Mouse (Mus musculus): ENCODE data around the gene Gjc2.
A peak's percentile ranks its signal among the peaks of the same experiment; 100 is the strongest.
"Not testable (repeated sequence)": the region's sequence is repeated elsewhere in the genome, so short reads cannot be mapped to it uniquely, and the experiment has no call there.

Gene Gjc2

DNA sequence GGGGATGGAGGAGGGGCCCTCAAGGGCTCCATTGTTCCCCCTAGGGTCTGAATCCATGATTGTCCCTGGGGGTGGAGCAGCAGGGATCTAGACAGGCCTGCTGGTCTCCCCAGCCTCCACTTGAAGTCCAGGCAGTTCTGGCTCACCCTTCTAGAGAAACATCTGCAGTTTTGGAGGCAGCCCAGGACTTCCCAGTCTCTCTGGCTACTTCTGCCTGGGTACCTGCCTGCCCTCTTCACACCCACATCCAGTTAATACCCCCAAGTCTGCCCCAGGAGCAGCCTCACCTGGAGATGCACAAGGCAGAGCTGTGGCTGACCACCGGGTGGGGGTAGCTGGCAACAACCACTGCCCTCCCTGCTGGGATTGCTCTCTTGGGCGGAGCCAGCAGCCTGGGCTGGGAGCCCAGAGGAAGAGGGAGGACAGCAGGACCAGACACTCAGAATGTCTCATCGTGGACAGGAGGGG is at the start of gene Gjc2:
Gjc2 (minus strand) TSS at position 350 of the 468 bp plus-strand sequence.
- no peak for DNase-seq (ENCODE audit: low read depth)

DNA sequence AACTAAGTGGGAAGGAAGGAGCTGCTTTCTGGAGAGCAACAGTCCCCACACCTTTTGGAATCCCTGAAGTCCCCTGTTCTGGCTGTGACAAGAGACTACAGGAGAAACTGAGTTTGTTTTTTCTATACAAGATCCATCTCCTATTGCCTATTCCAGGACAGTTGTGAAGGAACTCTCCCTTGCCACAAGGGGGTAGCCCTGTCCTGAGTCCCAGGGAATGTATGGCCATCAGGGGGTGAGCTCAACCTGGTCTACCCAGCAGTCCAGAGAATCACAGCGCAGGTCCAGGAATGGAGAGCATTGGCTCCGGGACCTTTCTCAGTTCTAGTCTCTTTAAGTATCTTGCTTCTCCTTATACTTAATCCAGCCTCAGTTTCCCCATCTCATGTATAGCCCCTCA is 49.8 kb upstream of the Gjc2 start:
- no peak for DNase-seq (ENCODE audit: low read depth)

DNA sequence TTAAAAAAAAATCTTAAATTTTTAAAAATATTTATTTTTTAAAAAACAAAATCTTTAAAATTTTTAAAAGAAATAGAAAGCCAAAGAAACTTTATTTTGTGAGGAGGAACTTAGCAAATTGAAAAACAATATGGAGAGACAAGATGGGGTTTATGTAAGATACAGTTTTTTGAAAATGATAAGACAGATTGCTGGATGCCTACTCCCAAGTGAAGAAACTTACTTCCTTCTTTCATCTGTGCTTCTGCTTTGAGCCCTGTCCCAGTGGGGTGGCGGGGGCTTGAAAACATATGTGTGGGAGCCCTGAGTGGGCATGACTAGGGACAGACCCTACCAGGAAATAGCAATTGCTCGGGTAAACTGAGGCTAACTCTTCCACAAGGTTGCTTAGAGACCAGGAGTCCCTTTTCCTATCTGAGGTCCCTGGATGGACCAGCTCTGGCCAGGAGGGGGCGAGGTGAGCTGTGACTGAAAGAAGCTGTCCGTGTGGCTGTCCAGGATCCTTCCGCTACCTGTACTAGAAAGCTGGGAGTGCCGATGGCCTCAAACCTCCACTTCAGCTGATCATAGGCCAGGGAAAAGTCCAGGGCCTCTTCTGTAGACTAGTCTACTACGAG is 47.2 kb upstream of the Gjc2 start:
- DNase-seq (ENCODE audit: low read depth): no peak

DNA sequence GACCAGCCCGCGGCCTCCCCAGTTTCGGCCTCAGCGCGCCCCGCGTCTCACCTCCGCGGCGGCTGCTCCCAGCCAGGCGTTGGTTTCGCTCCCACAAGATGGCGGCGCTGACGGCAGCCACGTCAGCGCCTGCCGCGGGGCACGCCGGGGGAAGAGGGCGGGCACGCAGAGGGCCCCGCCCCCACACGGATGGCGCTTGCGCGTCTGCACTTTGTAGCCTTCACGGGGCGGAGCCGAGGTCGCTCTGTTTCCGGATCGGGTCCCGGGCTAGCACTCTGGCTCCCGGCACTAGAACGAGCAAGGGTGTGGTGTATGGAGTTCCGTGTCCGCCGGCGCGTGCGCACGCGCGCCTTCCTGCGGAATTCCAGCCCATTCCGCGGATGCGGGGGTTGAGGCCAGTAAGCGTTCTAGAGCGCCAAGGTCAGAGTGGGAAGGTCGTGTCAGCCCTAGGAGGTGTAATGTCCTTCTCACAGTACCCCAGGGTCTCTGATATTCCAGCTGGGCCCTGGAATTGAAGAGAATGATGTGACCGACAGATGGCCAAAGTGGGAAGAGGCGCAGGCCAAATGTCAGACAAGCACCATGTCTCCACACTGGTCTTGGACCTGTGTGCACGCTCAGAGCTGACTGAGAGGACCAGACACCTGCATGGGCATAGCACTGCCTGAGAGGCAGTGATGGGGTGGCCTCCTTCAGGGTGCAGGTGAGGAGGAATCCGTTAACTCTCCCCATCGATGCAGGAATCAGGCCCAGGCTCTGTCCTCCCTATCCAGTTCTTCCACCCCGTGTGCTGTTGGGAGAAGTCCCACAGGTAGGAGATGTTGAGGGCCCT is 45.3 kb upstream of the Gjc2 start, which contains the start of gene Arf1:
Arf1 (minus strand) TSS at position 149 of the 832 bp plus-strand sequence.
- DNase-seq (ENCODE audit: low read depth): peak; percentile 91

DNA sequence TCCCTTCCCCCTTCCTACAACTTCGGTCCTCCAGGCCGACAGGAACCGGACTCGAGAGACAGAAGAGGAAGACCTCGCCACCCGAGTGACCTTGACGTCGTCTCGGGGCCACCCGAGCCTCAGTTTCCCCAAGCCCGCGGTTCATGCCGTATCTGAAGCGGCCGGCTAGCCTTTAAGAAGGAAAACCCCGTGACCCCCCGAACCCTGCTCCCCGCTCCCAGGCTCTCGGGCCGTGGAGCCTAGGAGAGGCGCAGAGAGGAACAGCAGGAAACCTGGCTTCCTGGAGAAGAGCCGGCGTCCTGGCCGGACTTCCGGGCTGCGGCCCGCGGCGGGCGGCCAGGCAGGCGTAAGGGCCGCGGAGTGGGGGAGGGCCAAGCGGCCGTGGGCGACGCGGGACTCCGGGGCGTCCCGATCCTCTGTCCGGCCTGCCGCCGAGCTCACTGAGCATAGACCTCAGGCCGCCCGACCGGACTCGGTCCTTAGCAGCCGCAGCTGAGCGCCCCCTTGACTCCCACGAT is 44.6 kb upstream of the Gjc2 start:
- no peak for DNase-seq (ENCODE audit: low read depth)

DNA sequence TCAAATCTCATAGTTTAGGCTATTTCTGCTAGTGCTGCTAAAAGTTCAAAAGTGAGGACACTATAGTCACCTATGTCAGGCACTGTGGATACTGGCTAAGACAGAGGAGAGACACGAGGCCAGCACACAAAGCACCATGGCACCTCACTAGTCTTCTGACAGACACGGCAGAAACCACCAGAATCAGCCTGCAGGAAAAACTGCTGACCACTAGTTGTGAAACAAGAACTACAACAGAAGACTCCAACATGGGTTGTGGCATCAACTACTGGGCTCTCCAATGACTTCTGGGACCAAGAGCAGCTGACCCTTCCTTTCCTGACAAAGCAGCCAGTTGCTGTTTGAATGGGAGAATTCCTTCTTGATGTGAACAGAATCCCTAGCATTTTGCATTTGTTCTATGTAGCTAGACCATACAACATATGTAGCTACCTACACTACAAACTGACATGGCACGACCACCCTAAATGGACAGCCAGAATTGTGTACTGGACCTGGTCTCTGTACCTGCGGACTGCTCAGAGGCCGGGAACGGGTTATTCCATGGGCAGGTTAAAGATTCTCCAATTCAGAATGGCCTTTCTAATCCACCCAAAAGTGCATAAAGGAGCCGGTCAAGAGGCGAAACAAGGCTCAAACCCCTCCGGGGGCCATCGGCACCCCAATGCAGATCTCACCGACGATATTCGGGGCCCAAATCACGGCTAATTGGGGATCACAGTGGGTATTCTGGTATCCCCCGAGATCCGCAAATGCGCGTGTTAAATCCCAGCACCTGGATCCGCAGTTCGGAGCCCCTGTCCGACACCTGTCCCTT is 44.0 kb upstream of the Gjc2 start:
- no peak for DNase-seq (ENCODE audit: low read depth)

DNA sequence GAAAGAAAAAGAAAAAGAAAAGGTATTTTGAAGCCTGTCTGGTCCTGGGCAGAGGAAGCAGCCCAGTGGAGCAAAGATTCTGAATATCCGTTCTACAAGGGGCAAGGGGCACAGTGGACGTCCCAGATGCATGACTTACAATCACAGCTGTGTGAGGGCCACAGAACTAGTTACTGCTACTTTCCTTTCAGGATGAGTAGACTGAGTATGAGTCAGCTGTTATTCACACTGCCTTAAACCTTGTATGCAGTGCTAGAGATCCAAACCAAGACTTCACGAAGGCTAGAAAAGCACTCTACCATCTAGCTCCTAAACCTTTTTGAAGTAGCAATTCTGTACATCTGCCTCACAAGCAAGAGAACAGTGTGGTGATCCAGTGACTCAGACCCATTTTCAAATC is 43.2 kb upstream of the Gjc2 start:
- no peak for DNase-seq (ENCODE audit: low read depth)

DNA sequence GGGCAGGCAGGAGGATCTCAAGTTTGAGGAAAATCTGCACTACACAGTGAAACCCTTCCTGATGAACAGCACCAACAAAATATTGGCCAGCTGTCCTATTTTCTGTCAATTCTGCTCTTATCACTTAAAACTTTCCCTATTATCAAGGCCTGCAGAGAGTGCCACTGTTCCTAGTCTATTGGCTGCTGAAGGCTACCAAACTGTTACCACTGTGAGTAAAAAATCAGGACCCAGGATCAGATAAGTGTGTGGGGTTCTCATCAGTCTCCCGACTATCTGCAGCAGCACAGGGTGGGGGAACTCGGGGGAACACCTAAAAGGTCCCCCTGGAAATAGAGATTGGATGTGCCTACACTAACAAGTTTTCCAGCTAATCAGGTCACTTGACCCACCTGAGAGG is 42.2 kb upstream of the Gjc2 start:
- no peak for DNase-seq (ENCODE audit: low read depth)

DNA sequence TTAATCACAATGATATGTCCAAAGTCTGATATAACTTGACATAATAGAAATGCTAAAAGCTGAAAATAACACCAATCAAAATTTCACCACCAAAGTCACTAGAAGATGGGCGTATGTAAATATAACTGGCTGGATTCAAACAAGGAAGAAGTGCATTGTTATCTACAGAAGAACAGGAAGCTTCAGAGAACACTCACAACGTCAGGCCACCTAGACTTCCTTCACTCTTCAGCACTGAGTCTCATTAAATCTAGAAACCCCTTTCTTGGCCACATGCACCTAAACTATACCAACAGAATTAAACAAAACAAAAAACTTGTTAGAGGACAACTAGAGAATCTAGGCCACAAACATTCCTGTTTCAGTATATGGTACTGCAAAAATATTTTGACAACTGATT is 41.5 kb upstream of the Gjc2 start:
- DNase-seq (ENCODE audit: low read depth): no peak

DNA sequence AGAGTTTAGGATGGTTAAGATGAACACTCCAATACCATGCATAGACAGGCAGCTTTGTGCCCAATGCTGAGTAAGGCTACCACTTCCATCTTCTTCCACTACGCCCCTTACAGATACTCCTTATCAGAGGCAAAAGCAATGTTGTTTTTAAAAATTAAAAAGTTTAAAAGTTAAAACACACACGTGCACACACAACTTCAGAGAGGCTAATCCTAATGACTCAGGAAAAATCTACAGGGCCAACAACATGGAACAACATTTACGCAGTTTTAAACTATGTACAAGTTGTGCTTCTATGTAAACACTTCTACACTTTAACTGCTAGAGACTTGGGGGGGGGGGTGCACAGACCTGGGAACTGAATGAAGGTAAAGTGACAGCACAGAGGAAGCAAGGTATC is 41.0 kb upstream of the Gjc2 start:
- no peak for DNase-seq (ENCODE audit: low read depth)

DNA sequence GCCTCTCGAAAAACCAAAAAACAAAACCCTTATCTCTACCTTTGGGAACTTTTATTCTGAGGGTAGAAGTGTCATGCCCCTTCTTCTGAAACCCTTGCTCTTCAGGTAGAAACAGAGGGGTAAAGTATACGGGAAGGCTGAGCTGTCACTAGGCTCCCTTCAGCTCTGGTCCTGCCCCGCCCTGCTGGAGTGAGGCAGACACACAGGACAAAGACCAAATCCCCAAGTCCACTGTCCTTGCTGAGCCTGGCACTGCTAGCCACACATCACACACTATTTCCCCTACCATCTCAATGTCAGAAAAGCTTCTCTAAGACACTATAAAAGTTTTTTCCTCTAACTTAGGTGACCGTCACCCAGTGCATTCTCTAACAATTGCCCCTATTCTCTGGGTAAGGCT is 39.3 kb upstream of the Gjc2 start:
- DNase-seq (ENCODE audit: low read depth): no peak

DNA sequence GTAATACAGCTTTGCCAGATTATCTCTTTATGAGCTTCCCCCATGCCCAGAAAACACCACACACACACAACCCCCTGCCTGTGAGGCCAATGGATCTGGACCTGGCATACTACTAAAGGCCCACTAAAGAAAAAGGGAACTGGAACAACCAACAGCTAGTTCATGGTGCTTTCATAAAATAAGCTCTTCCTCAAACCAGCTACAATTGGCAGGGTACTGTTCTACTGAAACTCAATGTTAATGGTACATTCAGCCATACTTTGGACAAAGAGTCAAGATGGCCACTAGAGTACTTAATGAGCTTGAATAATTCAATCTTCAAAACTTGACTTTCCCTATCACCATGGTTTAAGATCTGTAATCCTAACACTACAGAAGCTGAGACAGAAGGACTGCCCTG is 38.6 kb upstream of the Gjc2 start:
- no peak for DNase-seq (ENCODE audit: low read depth)

DNA sequence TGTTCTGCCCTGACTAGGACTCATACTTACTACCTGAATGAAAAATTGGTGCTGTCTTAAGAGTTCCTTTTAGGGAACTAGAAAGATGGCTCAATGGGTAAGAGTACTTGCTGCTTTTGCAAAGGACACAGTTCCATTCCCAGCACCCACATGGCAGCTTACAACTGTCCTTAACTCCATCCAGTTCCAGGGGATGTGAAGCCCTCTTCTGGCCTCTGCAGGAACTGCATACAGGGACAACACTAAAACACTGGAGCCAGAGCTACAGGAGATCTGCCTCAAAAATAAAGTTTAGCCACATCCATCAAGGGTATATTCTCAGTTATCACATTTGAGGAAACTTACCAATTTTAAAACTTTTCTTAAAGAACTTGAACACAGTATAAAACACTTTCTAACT is 36.1 kb upstream of the Gjc2 start:
- DNase-seq (ENCODE audit: low read depth): no peak

DNA sequence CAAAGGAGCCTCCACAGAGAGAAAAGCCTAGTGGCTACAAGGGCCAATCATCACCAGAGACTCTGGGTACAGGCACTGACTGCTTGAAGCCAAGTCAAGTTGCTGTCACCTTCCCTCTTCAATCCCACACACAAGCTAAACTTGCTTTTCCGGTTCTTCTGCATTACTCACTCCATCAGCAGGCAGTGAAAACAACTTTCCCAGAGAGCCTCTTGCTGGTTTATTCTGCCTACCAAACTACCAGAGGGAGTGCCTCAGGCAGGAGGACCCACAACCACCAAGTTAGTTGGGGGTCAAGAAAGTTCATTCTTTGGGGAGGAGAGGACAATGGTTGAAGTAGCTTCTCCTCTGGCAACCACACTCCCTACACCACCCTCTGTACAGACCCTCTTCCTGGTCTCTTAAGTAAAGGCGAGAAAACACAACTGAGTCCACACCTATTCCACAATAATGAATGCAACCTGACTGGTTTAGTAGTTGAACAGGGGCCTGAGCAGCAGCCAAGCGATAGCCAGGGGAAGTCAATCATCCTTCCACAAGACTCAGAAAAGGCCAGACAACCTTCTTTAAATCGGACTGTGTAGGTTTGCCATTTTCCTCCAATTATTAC is 35.5 kb upstream of the Gjc2 start:
- no peak for DNase-seq (ENCODE audit: low read depth)

DNA sequence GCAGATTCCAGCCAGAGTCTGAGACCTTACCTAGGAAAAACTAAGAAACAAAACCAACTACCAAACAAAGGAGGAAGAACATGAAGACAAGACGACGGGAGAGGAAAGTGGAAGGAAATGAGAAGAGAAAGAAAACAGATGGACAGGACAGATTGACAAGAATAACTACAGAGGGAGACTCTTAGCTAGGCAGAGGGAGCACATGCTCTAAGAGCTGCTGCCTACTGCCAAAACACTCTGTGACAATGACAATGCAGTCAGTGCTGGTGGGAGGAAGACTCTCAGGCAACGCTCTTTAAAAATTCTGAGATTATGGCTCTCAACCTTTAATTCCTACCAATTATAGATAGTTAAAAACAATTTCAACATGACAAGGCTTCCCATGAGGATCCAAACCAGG is 33.9 kb upstream of the Gjc2 start:
- no peak for DNase-seq (ENCODE audit: low read depth)

DNA sequence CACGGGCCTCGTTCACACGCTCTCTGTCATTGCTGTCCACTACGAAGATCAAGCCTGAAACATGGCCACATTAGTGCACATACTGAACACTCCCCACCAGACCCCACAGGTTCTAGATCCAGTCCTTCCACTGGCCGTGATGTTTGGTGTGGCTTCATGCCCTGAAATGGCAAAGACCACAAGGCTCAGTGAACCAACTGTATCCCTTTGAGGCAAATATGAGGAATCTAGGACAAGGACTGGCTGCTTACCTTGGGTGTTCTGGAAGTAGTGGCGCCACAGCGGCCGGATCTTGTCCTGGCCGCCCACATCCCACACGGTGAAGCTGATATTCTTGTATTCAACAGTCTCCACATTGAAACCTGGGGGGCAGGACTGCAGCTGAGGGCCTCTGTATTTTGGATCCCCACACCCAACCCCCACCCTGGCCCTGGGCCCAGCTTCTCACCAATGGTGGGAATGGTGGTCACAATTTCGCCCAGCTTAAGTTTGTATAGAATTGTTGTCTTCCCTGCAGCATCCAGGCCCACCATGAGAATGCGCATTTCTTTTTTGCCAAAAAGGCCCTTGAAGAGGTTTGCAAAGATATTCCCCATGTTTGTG is 30.0 kb upstream of the Gjc2 start:
- no peak for DNase-seq (ENCODE audit: low read depth)

DNA sequence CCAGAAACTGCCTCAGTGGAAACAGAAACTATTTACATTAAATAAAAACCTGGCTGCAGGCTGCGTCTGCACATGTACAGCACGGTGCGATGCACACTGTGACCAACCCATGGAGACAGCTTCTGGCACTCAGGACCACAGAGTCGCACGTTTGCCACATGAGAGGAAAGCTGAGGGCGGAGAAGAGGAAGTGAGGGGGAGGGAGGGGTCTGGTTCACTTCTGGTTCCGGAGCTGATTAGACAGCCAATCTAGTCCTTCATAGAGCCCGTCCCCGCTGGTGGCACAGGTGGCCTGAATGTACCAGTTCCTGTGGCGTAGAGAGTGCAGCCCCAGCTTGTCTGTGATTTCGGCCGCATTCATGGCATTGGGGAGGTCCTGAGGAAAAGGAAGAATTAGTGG is 29.3 kb upstream of the Gjc2 start:
- not testable (repeated sequence) for DNase-seq (ENCODE audit: low read depth)

DNA sequence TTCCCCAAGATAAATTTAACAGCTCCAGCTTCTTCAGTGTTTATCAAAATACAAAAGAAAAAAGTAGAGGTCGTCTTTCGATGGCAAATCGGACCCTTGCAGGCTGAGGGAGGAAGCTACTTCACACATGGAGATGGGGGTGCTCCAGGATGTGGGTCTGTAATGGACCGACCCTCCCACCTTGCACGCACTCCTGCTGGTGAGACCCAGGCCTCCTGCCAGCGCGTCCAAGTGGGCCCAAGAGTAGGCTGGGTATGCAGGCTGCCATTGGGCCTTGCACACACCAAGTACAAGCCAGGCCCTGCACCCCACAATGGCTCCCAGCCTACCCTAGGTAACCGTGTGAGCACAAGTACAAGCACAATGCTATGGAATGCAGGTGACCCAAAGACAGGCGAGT is 28.5 kb upstream of the Gjc2 start:
- not testable (repeated sequence) for DNase-seq (ENCODE audit: low read depth)

DNA sequence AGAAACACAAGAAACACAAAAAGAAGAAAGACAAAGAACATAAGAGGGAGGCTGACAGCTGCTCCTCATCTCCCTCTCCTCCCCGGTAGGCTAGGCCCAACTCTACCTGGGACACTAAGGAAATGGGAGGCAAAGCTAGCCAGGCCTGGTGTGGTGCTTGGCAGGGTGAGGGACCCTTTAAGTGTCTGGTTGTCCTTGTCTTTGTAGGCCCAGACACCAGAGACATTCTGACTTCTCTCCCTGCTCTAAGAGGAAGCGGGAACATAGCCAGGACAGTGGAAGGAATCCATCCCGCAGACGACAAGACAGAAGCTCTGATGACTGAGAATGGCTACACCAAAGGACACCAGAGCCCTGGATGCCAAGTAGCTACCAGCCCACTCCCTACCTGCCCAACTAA is 27.0 kb upstream of the Gjc2 start:
- no peak for DNase-seq (ENCODE audit: low read depth)

DNA sequence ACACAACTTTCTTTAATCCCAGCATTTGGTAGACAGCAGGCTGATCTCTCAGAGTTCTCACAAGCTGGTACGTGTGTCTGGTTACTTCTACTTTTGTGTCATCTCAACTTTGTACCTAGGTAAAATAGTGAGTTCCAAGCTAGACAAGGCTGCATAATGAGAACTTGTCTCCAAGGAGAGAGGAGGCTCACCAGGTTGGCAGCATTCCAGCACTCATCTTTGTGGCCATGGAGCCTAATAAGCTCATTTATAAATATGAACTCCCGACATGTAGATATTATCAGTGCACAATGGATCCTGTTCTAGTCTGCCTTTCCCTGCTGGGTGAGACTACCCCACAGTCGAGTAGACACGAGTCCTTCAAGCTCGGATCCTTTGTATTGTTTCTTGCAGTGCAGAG is 26.6 kb upstream of the Gjc2 start:
- DNase-seq (ENCODE audit: low read depth): no peak

DNA sequence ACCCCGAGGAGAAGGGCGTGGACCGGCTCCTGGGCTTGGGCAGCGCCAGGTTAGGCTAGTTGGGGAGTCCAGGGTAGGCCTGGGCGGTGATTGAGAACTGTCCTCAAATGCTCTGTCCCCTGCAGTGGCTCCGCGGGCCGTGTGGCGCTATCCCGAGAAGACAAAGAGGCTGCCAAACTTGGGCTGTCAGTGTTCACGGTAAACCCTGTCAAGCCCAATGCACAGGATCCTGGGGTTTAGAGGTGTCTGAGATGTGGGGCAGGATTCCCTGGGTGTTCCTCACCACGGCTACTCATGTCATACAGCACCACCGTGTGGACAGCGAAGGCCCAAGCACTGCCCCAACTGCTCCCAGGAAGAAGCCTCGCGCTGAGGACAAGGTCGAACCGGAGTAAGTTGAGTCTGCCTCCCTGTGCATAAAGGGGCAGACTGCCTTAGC is 26.0 kb upstream of the Gjc2 start:
- no peak for DNase-seq (ENCODE audit: low read depth)
